Mouse (Mus musculus) spleen, adult 2 months (tissue): ENCODE measurements at regions not wholly inside any gene's neighbourhood (a gene's known extent, or its start where the extent isn't known, plus 50 kb on each side); places are given as distances from the start of the nearest gene placed in this dataset.

Experiments used
- CTCF ChIP-seq: fragments of 200-500 bp; IDR thresholded peaks from 2 replicates; pipeline ENCODE4 v1.5.1; 2011; ENCODE audit warnings: mild to moderate bottlenecking, inconsistent platforms; ENCODE audit not compliant: insufficient read depth, insufficient read length, insufficient replicate concordance; ENCODE audit errors: extremely low read depth
- POLR2A ChIP-seq: fragments of 200-500 bp; IDR thresholded peaks from 2 replicates; pipeline ENCODE4 v1.6.1; 2011; ENCODE audit warnings: low read depth, low read length, inconsistent platforms

DNA sequence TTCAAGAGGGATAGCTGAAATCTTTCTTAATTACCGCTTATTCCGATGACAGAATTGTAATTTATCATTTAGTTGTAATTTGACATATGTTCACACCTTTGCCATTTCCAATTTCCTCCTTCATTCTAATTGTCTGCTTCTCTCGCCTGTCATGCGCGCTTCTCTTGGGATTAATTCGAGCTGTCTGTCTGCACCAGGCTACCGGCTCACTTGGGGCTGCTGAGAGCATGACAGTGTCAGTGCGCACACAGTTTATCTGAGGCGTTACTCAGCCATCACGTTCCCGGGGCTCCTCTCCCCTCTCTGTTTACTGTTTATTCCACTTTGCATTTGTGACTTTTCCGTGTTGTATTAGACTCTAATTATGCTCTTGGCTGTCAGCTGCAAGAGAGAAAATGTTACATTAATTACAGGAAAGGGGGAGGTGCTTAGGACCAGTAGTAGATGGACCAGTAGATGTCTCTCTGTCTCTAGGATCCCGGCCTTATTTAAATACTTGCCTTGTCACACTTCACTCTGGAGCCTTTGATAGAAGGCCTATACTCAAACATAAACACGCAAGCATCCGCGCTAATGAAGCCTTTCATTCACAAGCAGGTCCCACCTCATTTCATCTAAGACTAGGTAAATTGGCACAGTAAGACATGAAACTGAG is 95.3 kb downstream of the Cxxc4 start:
- TF ChIP-seq CTCF (no peak), POLR2A (no peak)
